Comparison of ENCODE assay signal across 13 mouse cellular contexts in the genomic region with DNA sequence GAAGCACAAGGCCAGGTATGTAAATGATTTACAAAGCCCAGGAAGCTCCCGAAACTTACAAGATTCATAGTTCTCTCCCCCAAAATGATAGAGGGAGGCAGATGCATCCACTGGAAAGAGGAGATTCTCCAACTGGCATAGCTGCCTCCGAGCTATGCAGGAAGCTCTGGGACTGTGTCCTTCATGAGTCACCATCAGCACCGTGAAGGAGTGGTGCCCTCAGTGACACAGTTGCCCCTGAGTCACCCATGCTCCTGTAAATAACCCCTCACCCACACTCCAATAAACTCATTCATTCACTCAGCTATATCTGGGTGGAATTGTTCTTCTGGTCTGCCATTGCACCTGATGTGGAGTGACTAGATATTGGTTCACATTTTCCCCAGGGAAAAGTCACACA.
"Had no signal": no experiment of that assay in that cellular context is flagged by ENCODE, and none has a peak within 500 bp of the region (broad histone marks: within the 10 kb centered on the region; RNA-seq: fewer than 3 reads in every experiment).

No protein-coding gene starts in this region.

- H3K4me1 ChIP-seq: liver, embryonic 13.5 days had no signal

- DNase-seq: kidney, postnatal 14 days; kidney, postnatal 4 days; layer of hippocampus, adult 9-11 months; liver, embryonic 13.5 days; lung, adult 2 months; lung, postnatal 14 days; lung, postnatal 4 days; midbrain, embryonic 14.5 days; thymus, adult 2 months; thymus, postnatal 14 days; thymus, postnatal 4 days had no signal

- H3K4me3 ChIP-seq: left cerebral cortex, adult 2 months; liver, embryonic 13.5 days had no signal

- H3K4me2 ChIP-seq: liver, embryonic 13.5 days; midbrain, embryonic 11.5 days had no signal

- H3K27ac ChIP-seq: left cerebral cortex, adult 2 months; liver, embryonic 13.5 days had no signal

- H3K27me3 ChIP-seq: liver, embryonic 13.5 days had no signal

- H3K9me3 ChIP-seq: liver, embryonic 13.5 days had no signal

- H3K36me3 ChIP-seq: liver, embryonic 13.5 days had no signal

- H3K9ac ChIP-seq: liver, embryonic 13.5 days had no signal
